Mouse (Mus musculus) forebrain, embryonic 12.5 days (tissue): ENCODE data around the gene Vmn2r73. TPM values are rescaled to one million over a fixed set of nuclear protein-coding genes. Genes with fewer than 3 reads are reported as not detected.
"Not testable (repeated sequence)": the region's sequence is repeated elsewhere in the genome, so short reads cannot be mapped to it uniquely, and the experiment has no call there.

ENCODE experiments used
- ATAC-seq: fragments of 200-750 bp; cut with Nextera tagmentation; 2 replicates; pipeline ENCODE4 v1.8.0; 2017; ENCODE audit warnings: moderate TSS enrichment; ENCODE audit not compliant: low FRiP score
- H3K27ac ChIP-seq: fragments of 300-500 bp; sonication (generic); 2 replicates; pipeline ENCODE4 v1.5.1; 2016; ENCODE audit warnings: mild to moderate bottlenecking
- H3K27me3 ChIP-seq: fragments of 300-500 bp; sonication (generic); 2 replicates; pipeline ENCODE4 v1.6.1; 2016; ENCODE audit warnings: mild to moderate bottlenecking
- H3K36me3 ChIP-seq: fragments of 300-500 bp; sonication (generic); replicated peaks from 2 replicates; pipeline ENCODE4 v1.6.1; 2016; ENCODE audit warnings: mild to moderate bottlenecking
- H3K4me1 ChIP-seq: fragments of 300-500 bp; sonication (generic); 2 replicates; pipeline ENCODE4 v1.6.1; 2016
- H3K4me2 ChIP-seq: fragments of 300-500 bp; sonication (generic); 2 replicates; pipeline ENCODE4 v1.6.1; 2016; ENCODE audit warnings: mild to moderate bottlenecking, moderate library complexity
- H3K4me3 ChIP-seq: fragments of 300-500 bp; sonication (generic); replicated peaks from 2 replicates; pipeline ENCODE4 v1.5.1; 2016; ENCODE audit warnings: mild to moderate bottlenecking
- H3K9ac ChIP-seq: fragments of 300-500 bp; sonication (generic); 2 replicates; pipeline ENCODE4 v1.6.1; 2016; ENCODE audit warnings: mild to moderate bottlenecking
- H3K9me3 ChIP-seq: fragments of 300-500 bp; sonication (generic); 2 replicates; pipeline ENCODE4 v1.6.1; 2016
- WGBS: fragments of 180-500 bp; shearing (Covaris S2); methylation state at CpG from one replicate; pipeline ENCODE4 v1.1.7; 2016; 5-methylcytosine and 5-hydroxymethylcytosine counted together
- polyA plus RNA-seq: library from polyadenylated mRNA; unstranded; fragments of >200 nt; fragmentation: Nextera tagmentation; extraction: Ambion mirVana; gene quantifications from 2 replicates; pipeline ENCODE4 v1.2.1, GENCODE M21; 2016

Vmn2r73 gene
- not detected in 2 replicates for polyA plus RNA-seq

- Histone ChIP-seq H3K4me2 (no peak within 1 kb of the TSS), H3K4me1 (no peaks in the 10 kb centered on the region), H3K9ac (no peak within 1 kb of the TSS), H3K27me3 (no peaks in the 10 kb centered on the region), H3K4me3 (no peak within 1 kb of the TSS), H3K36me3 (no peaks in the 10 kb centered on the region), H3K27ac (no peak within 1 kb of the TSS), H3K9me3 (no peaks in the 10 kb centered on the region)
- 79% methylated on average over 1 of the region's 1 CpGs for WGBS
- ATAC-seq, result no peak
Observed at GRCm38 (mm10) chr7:85876166-85876565, at the start of gene Vmn2r73. Vmn2r73 (minus strand) TSS chr7:85876266.

GRCm38 (mm10) chr7:85840090-85840948 lies 35.7 kb downstream of the Vmn2r73 start:
- Histone ChIP-seq H3K9ac (no peak overlapping the region), H3K4me2 (no peak overlapping the region), H3K4me1 (no peaks in the 10 kb centered on the region), H3K4me3 (no peak overlapping the region), H3K27me3 (no peaks in the 10 kb centered on the region), H3K27ac (no peak overlapping the region), H3K36me3 (no peaks in the 10 kb centered on the region), H3K9me3 (no peaks in the 10 kb centered on the region)
- WGBS, result 32% methylated on average over 2 of the region's 2 CpGs
- ATAC-seq, result no peak

- H3K4me1 ChIP-seq, H3K9ac ChIP-seq, H3K4me2 ChIP-seq, H3K4me3 ChIP-seq, H3K9me3 ChIP-seq, H3K27me3 ChIP-seq, H3K27ac ChIP-seq, ATAC-seq, H3K36me3 ChIP-seq: not testable (repeated sequence)
- WGBS, result 11% methylated on average over 6 of the region's 6 CpGs
Observed at GRCm38 (mm10) chr7:85818092-85818491, 58.0 kb downstream of the Vmn2r73 start.

Other genes with a start within 250 kb of the Vmn2r73 start
- not detected in 2 replicates for gene Vmn2r72, start 121.2 kb downstream of the Vmn2r73 start, polyA plus RNA-seq
- not detected in 2 replicates for gene Vmn2r74, start 85.4 kb upstream of the Vmn2r73 start, polyA plus RNA-seq